Mouse (Mus musculus) midbrain, embryonic 15.5 days (tissue): ENCODE data around the gene Nlgn2. TPM values are rescaled to one million over a fixed set of nuclear protein-coding genes. Genes with fewer than 3 reads are reported as not detected.

Experiments
- ATAC-seq: fragments of 200-750 bp; cut with Nextera tagmentation; replicated peaks from 2 replicates; pipeline ENCODE4 v1.8.0; 2017; ENCODE audit warnings: moderate TSS enrichment
- H3K27ac ChIP-seq: fragments of 300-500 bp; sonication (generic); 2 replicates; pipeline ENCODE4 v1.5.1; 2015; ENCODE audit warnings: mild to moderate bottlenecking, inconsistent platforms
- H3K27me3 ChIP-seq: fragments of 300-500 bp; sonication (generic); replicated peaks from 2 replicates; pipeline ENCODE4 v1.6.1; 2015; ENCODE audit warnings: inconsistent platforms
- H3K36me3 ChIP-seq: fragments of 300-500 bp; sonication (generic); replicated peaks from 2 replicates; pipeline ENCODE4 v1.6.1; 2015; ENCODE audit warnings: inconsistent platforms
- H3K4me1 ChIP-seq: fragments of 300-500 bp; sonication (generic); 2 replicates; pipeline ENCODE4 v1.6.1; 2015; ENCODE audit warnings: inconsistent platforms
- H3K4me2 ChIP-seq: fragments of 300-500 bp; sonication (generic); 2 replicates; pipeline ENCODE4 v1.6.1; 2015; ENCODE audit warnings: inconsistent platforms, mild to moderate bottlenecking, moderate library complexity
- H3K4me3 ChIP-seq: fragments of 300-500 bp; sonication (generic); 2 replicates; pipeline ENCODE4 v1.5.1; 2015; ENCODE audit warnings: mild to moderate bottlenecking, inconsistent platforms
- H3K9ac ChIP-seq: fragments of 300-500 bp; sonication (generic); 2 replicates; pipeline ENCODE4 v1.6.1; 2015; ENCODE audit warnings: mild to moderate bottlenecking, inconsistent platforms
- H3K9me3 ChIP-seq: fragments of 300-500 bp; sonication (generic); 2 replicates; pipeline ENCODE4 v1.6.1; 2016; ENCODE audit warnings: inconsistent platforms
- WGBS: fragments of 180-500 bp; shearing (Covaris S2); methylation state at CpG from one replicate; pipeline ENCODE4 v1.1.7; 2015; ENCODE audit warnings: mixed read lengths; 5-methylcytosine and 5-hydroxymethylcytosine counted together
- polyA plus RNA-seq: library from polyadenylated mRNA; unstranded; fragments of >200 nt; fragmentation: Nextera tagmentation; extraction: Ambion mirVana; gene quantifications from 2 replicates; pipeline ENCODE4 v1.2.1, GENCODE M21; 2015

Nlgn2 gene
- polyA plus RNA-seq, 1 experiment from 2014 or later, result 24.2 TPM

GRCm38 (mm10) chr11:69855347-69855746, 17.8 kb upstream of the Nlgn2 start:
- H3K9ac ChIP-seq, result no peak overlapping the region
- H3K4me1 ChIP-seq, result peaks cover 3% of the 10 kb centered on the region; the same call in 1 of the 2 replicates
- H3K27ac ChIP-seq, result no peak overlapping the region
- ATAC-seq, result no peak
- H3K9me3 ChIP-seq, result no peaks in the 10 kb centered on the region
- H3K4me3 ChIP-seq, result no peak overlapping the region
- H3K27me3 ChIP-seq, result peaks cover 12% of the 10 kb centered on the region; the same call in 1 of the 2 replicates
- H3K4me2 ChIP-seq, result no peak overlapping the region
- WGBS, result 15% methylated on average over 16 of the region's 16 CpGs
- H3K36me3 ChIP-seq, result peaks cover 12% of the 10 kb centered on the region; the same call in 1 of the 2 replicates

DNA sequence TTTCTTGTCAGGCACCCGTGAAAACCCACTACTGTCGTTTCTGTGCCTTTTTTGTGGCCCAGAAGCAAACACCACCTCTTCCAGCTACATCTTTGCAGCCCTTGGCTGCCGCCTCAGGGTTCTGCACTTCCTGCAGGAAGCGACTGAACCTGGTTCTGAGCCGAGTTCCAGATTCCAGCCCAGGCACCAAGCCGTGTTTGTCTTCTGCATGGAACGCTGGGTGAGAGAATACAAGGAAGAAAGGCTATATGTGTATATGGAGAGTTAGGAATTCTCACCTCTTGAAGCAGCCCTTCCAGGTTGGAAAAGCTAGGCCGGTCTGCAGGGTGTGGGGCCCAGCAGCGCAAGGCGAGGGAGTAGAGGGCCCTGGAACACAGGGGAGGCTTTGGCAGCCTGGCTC, 17.1 kb upstream of the Nlgn2 start:
- WGBS, result 88% methylated on average over 10 of the region's 10 CpGs

DNA sequence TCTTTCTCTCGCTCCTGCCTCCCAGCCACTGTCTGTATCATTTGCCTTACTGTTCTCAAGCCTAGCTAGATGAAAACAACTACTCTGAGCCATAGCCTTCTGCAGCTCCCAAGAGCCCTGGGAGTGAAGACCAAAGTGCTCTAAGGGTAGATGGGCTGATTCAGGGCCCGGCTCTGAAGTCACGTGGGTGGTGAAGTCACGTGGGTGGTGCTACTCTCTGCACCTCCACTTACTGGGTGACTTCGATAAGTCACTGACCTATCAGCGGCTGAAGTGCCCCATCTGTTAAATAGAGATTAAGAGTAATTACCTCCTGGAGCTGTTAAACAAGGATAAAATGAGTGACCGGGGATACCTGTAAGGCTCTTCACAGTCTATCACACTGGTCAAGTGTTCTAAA, 16.4 kb upstream of the Nlgn2 start:
- 71% methylated on average over 7 of the region's 7 CpGs for WGBS
- Histone ChIP-seq H3K27me3 (peaks cover 8% of the 10 kb centered on the region; the same call in 1 of the 2 replicates), H3K9me3 (no peaks in the 10 kb centered on the region), H3K36me3 (peaks cover 13% of the 10 kb centered on the region; the same call in 1 of the 2 replicates), H3K4me2 (no peak overlapping the region), H3K27ac (no peak overlapping the region), H3K9ac (no peak overlapping the region), H3K4me3 (no peak overlapping the region), H3K4me1 (peaks cover 4% of the 10 kb centered on the region; the same call in 1 of the 2 replicates)
- ATAC-seq, result no peak

More for the DNA sequence above, 17.1 kb upstream of the Nlgn2 start:
- ATAC-seq, result no peak
- H3K4me1 ChIP-seq, result peaks cover 4% of the 10 kb centered on the region; the same call in 1 of the 2 replicates
- no peak overlapping the region for H3K9ac ChIP-seq
- H3K27ac ChIP-seq, result no peak overlapping the region
- no peak overlapping the region for H3K4me2 ChIP-seq
- H3K4me3 ChIP-seq, result no peak overlapping the region
- H3K36me3 ChIP-seq, result peaks cover 13% of the 10 kb centered on the region; the same call in 1 of the 2 replicates
- H3K27me3 ChIP-seq, result peaks cover 12% of the 10 kb centered on the region; the same call in 1 of the 2 replicates
- no peaks in the 10 kb centered on the region for H3K9me3 ChIP-seq

DNA sequence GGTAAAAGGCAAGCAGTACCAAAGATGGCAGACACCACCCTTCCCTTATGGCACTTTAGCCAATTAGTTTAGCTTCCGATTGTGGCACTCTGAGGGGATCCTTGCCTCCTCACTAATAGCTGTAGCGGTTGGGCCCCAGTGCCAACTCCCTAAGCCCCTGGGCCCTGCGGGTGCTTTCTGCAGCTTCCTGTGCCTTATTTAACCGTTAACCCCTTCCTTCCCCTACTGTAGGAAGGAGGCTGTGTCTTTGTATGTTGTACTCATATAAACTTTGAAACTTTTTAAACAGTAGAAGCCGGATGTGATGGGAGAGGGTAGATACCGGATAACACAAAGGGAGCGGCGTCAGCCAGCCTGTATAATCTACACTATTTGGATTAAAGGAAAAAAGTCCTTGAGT, 13.2 kb upstream of the Nlgn2 start:
- H3K9me3 ChIP-seq, result no peaks in the 10 kb centered on the region
- peaks cover 23% of the 10 kb centered on the region for H3K4me1 ChIP-seq
- peaks cover 13% of the 10 kb centered on the region; the same call in 1 of the 2 replicates for H3K36me3 ChIP-seq
- no peak overlapping the region for H3K9ac ChIP-seq
- no peak for ATAC-seq
- WGBS, result 73% methylated on average over 8 of the region's 8 CpGs
- no peaks in the 10 kb centered on the region for H3K27me3 ChIP-seq
- H3K4me2 ChIP-seq, result no peak overlapping the region
- H3K27ac ChIP-seq, result no peak overlapping the region
- no peak overlapping the region for H3K4me3 ChIP-seq

DNA sequence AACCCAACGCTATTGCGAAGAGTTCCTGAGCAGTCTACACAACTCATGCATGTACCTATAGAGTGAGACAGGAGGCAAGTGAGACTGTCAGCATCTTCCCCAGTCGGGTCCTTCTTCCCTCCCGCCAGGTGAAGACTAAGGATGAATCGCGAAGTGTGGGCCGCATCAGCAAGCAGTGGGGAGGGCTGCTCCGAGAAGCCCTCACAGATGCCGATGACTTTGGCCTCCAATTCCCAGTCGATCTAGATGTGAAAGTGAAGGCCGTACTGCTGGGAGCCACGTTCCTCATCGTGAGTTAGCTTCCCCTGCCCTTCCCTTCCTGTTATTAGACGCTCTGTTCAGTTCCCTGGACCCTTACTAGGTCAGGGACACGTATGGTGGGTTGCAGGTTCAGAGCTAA, 12.3 kb upstream of the Nlgn2 start:
- Histone ChIP-seq H3K36me3 (peaks cover 13% of the 10 kb centered on the region; the same call in 1 of the 2 replicates), H3K27ac (no peak overlapping the region), H3K4me2 (no peak overlapping the region), H3K9me3 (no peaks in the 10 kb centered on the region), H3K27me3 (no peaks in the 10 kb centered on the region), H3K9ac (no peak overlapping the region), H3K4me3 (no peak overlapping the region), H3K4me1 (peaks cover 29% of the 10 kb centered on the region)
- ATAC-seq, result no peak
- WGBS, result 94% methylated on average over 15 of the region's 15 CpGs

- Histone ChIP-seq H3K4me1 (peaks cover 29% of the 10 kb centered on the region), H3K9me3 (no peaks in the 10 kb centered on the region), H3K4me2 (no peak overlapping the region), H3K9ac (no peak overlapping the region), H3K27ac (no peak overlapping the region), H3K4me3 (no peak overlapping the region), H3K36me3 (peaks cover 13% of the 10 kb centered on the region; the same call in 1 of the 2 replicates), H3K27me3 (no peaks in the 10 kb centered on the region)
- whole genome bisulfite sequencing, result 93% methylated on average over 9 of the region's 9 CpGs
- no peak for ATAC-seq
These were observed 11.5 kb upstream of the Nlgn2 start for GRCm38 (mm10) chr11:69849128-69849527.

GRCm38 (mm10) chr11:69848021-69848420, 10.4 kb upstream of the Nlgn2 start:
- H3K9ac ChIP-seq, result no peak overlapping the region
- peak overlapping the region; percentile 81; the same call in 1 of the 2 replicates for H3K4me3 ChIP-seq

GRCm38 (mm10) chr11:69846738-69847688, 9.4 kb upstream of the Nlgn2 start:
- Histone ChIP-seq H3K27me3 (no peaks in the 10 kb centered on the region), H3K9ac (peak overlapping the region; percentile 95), H3K27ac (peak overlapping the region; percentile 97), H3K9me3 (no peaks in the 10 kb centered on the region), H3K4me2 (peak overlapping the region; percentile 92), H3K36me3 (peaks cover 13% of the 10 kb centered on the region; the same call in 1 of the 2 replicates), H3K4me3 (peak overlapping the region; percentile 81), H3K4me1 (peaks cover 29% of the 10 kb centered on the region)
- WGBS, result 13% methylated on average over 37 of the region's 37 CpGs
- peak; percentile 68 for ATAC-seq

More at GRCm38 (mm10) chr11:69848021-69848420, 10.4 kb upstream of the Nlgn2 start:
- WGBS, result 98% methylated on average over 6 of the region's 6 CpGs
- no peak for ATAC-seq
- H3K27ac ChIP-seq, result no peak overlapping the region
- H3K4me2 ChIP-seq, result peak overlapping the region; percentile 92
- no peaks in the 10 kb centered on the region for H3K9me3 ChIP-seq
- peaks cover 29% of the 10 kb centered on the region for H3K4me1 ChIP-seq
- no peaks in the 10 kb centered on the region for H3K27me3 ChIP-seq
- H3K36me3 ChIP-seq, result peaks cover 13% of the 10 kb centered on the region; the same call in 1 of the 2 replicates

DNA sequence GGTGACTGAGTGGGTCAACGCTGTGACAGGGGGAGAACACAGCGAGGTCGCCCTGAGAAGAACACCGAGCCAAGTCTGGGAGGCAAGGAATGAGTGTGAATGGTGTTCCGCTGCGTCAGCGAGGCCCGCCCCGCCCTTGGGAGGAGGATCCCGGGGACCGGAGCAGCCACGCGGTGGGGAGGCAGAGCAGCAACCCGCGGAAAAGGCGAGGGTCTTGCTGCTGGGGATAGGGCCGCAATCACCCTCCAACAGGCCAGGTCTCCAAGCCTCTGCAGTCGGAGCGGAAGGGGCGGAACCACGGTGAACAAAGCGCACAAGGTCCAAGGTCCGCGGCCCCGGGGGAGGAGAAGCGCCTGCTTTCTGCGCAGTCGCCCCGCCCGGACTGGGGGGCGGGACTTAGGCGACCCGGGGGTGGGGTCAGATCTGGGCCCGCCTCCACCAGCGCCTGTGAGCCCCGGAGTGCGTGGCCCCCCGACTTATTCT, 8.7 kb upstream of the Nlgn2 start, which contains the start of gene Plscr3:
Plscr3 (plus strand) TSS at position 179 of the 483 bp plus-strand sequence.
- Histone ChIP-seq H3K4me3 (peak within 1 kb of the TSS; percentile 81), H3K9ac (peak within 1 kb of the TSS; percentile 95), H3K27ac (peak within 1 kb of the TSS; percentile 97), H3K27me3 (no peaks in the 10 kb centered on the region), H3K4me2 (peak within 1 kb of the TSS; percentile 92), H3K36me3 (peaks cover 8% of the 10 kb centered on the region; the same call in 1 of the 2 replicates), H3K4me1 (peaks cover 29% of the 10 kb centered on the region), H3K9me3 (no peaks in the 10 kb centered on the region)
- WGBS, result under 1% methylated on average over 36 of the region's 38 CpGs
- ATAC-seq, result peak; percentile 93

DNA sequence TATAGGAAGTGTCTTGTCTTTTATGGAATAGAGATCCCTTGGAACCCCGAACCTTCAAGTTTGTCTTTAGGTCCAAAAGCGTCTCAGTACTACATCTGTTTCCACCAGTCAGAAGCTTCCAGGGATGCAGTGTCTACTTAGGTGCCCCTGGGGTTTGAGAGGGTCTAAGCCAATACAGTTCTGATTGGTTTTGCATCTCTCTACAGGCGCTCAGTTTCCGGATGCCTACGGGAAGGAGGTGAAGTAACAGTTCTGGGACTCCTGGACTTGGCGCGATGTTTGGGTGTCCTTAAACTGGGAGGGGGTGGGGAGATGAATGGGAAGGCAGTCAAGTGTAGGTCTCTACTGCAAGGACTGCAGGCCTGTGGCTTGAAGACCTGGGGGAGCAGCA, 1.1 kb upstream of the Nlgn2 start:
- Histone ChIP-seq H3K27ac (peak overlapping the region; percentile 97), H3K27me3 (no peaks in the 10 kb centered on the region), H3K36me3 (no peaks in the 10 kb centered on the region; the same call in 1 of the 2 replicates), H3K4me1 (peaks cover 36% of the 10 kb centered on the region), H3K4me3 (peak overlapping the region; percentile 89), H3K9me3 (no peaks in the 10 kb centered on the region), H3K9ac (peak overlapping the region; percentile 66), H3K4me2 (peak overlapping the region; percentile 96)
- 0 out of 2 replicates have a peak, but pooled peaks have one; percentile 1 for ATAC-seq
- 2% methylated on average over 7 of the region's 7 CpGs for WGBS

DNA sequence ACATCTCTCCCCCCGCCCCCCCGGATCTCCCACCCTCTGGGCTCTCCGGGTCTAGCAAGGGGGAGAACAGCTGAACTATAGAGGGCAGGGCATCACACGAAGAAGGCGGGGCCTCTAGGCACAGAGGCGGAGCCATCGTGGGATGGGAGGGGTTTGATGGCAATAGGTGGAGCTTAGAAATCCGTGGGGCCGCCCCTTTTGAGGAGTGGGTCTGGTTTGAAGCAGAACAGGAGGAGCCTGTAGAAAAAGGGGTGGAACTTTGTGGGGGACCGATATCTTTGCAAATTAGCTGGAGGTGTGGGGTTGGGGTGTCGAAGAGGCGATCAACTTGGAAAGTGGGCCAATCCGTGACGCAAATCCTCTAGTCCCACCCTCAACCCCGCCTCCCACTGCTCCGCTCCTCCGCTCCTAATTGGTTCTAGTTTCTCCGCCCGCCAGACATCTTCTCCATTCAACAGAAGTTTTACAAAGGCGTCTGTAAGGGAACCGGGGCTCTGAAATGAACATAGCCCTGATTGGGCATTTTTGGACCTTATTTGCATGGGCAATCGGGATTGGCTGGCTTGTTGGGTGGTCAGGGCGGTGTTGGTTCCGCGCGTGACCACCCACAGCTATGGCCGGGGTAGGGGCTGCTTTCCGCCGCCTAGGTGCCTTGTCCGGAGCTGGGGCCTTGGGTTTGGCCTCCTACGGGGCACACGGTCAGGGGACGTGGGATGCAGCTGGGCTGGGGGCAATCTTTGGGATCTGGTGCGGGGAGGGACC, 549 bp upstream of the Nlgn2 start, which contains the start of gene Tmem256:
Tmem256 (plus strand) TSS at position 563 of the 762 bp plus-strand sequence.
- H3K27ac ChIP-seq, result peak within 1 kb of the TSS; percentile 97

More for the DNA sequence above, 549 bp upstream of the Nlgn2 start, which contains the start of gene Tmem256:
- under 1% methylated on average over 34 of the region's 34 CpGs for WGBS
- Histone ChIP-seq H3K4me2 (peak within 1 kb of the TSS; percentile 96), H3K36me3 (no peaks in the 10 kb centered on the region; the same call in 1 of the 2 replicates), H3K9ac (peak within 1 kb of the TSS; percentile 98), H3K4me3 (peak within 1 kb of the TSS; percentile 89), H3K4me1 (peaks cover 40% of the 10 kb centered on the region), H3K9me3 (no peaks in the 10 kb centered on the region), H3K27me3 (no peaks in the 10 kb centered on the region)
- peak; percentile 92 for ATAC-seq
